Mouse (Mus musculus) heart, postnatal 25 days (tissue): Measurements from ENCODE around the gene Cdc42bpa. TPM values are rescaled to one million over a fixed set of nuclear protein-coding genes. Genes with fewer than 3 reads are reported as not detected.

Experiments used
- DNase-seq: peaks from one replicate; pipeline ENCODE4 v3.0.0; 2022; ENCODE audit warnings: low spot score
- intact Hi-C: fragments of 180-260 bp; cut with DNase I; formaldehyde crosslinking; loops from one replicate; pipeline ENCODE4 v1.15.1; 2025
- total RNA-seq, 2 experiments: library from RNA; stranded (reverse); gene quantifications; 2 replicates each; pipeline ENCODE4 v1.2.3; 2021

The Cdc42bpa gene
- total RNA-seq, 2 experiments from 2014 or later = 42.2 to 46.9 TPM

DNA sequence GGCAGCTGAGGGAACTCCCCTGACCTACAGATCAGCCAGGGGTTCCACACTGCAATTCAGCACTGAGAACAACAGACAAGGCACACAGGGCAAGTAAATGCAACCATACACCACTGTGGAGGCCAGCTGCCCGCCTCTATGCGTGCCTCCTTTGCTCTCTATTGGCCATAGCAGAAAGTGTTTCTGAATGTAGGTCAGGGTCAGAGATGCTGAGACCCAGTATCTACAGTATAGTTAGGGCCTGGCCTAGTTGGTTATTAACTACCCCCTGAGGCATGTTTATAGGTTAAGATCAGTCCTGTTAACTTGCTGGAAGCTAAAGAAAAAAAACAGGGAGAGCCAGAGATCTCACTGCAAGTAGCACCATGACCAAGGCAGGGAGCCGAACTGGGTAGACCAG is 222.5 kb downstream of the Cdc42bpa start:
- DNase-seq = no peak

GRCm38 (mm10) chr1:180183525-180184159 is 223.4 kb downstream of the Cdc42bpa start:
- no peak for DNase-seq

More for the DNA sequence above, 222.5 kb downstream of the Cdc42bpa start:
- intact Hi-C loops = no loop called here

DNA sequence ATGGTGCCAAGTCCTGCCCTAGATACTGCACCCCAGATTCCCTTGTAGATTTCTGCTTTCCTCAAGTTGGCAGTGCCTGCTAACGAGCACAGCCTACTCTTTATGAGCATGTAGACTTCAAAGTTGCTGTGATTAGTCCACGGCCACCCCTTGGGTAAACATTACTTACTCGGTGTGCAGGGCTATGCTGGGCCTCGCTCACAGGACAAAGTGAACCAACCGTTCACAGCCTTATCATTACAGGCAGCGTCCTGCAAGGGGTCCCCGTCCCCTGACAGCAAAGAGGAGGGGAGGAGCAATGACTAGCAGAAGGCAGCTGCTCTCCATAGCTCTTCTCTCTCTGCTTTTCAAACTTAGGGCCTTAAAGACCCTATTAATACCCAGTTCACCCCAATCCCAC is 224.5 kb downstream of the Cdc42bpa start:
- intact Hi-C loops = no loop called here
- DNase-seq = no peak

More at GRCm38 (mm10) chr1:180183525-180184159, 223.4 kb downstream of the Cdc42bpa start:
- intact Hi-C loops = no loop called here

DNA sequence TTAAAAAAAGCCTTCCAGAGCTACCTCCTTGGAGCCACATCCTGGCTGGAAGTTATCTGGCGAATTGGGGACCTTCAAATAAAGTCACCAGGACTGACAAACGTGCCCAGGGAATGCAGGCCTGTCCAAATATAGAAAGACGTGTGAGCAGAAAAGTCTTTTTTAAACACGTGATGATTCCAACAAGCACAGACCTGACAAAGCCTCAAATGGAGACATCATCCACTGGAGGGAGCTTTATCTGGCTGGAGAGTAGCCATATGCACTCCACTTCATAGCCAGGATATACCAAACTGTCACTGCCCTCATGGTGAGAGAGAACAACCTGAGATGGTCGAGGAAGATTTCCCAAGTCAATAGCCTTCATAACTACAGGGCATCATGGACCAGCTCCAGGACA is 225.6 kb downstream of the Cdc42bpa start:
- intact Hi-C loops = no loop called here
- no peak for DNase-seq

DNA sequence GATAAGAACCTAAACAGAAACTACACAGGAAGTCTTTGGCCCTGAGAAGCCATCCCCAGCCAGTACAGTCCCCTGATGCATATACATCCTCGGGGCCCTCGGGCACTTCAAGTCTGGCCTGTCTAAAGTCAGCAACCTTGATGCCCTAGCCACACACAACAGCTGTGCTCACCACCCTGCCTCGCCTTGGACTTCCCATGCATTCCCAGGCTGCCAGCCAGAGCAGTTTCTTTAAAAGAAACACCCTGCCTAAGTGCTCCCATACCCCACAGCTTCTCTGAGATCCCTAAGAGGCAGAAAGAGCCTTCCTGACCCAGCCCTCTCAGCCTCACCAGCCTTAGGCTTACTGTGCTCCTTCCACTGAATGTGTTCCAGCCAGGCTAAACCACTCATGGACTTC is 226.1 kb downstream of the Cdc42bpa start:
- intact Hi-C loops = no loop called here
- no peak for DNase-seq

DNA sequence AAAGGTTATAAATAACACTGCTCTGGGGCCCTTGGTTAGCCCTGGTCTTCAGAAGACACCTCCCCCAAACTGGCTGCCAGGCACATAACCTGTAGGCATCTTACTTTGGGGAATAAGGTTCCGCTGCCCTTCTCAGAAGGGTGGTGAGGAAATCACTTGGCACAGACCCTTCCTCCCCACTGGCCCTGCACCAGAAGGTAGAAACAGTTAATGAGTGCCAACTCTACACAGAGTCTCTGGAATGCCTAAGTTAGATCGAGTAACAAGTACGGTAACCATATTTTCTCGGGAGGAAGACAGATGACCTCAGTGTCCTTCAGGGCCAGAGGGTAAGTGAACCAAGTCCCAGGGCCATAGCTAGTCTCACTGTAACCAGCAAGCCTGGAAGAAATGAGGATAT is 228.7 kb downstream of the Cdc42bpa start:
- intact Hi-C loops = no loop called here
- DNase-seq = no peak

GRCm38 (mm10) chr1:180191112-180191511 is 230.8 kb downstream of the Cdc42bpa start:
- intact Hi-C loops = no loop called here

DNA sequence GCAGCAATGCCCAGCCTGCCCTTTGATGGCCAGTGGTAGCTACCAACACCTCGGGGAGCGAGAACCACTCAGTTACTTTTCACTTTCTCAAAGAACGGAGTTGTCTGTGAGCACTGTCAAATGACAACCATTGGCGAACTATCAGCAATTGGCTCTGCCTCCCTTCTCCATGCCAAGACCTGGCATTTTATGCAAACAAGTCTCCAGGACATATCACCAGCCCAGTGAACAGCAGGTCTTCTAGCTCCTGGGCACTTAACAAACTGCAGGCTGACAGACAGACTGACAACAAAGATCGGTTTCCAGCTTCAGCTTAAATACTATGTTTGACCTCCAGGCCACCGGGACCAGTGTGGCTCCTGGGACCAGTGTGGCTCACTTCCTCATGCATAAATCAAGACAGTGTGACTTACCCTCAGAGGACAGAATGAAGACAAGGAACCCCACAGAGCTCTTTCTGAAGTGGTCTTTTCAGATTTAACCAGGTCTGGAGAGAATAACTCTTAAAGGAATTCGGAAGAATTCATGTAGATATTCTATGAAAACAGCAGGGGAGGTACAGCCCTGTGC is 231.5 kb downstream of the Cdc42bpa start:
- DNase-seq = no peak
- intact Hi-C loops = no loop called here

More at GRCm38 (mm10) chr1:180191112-180191511, 230.8 kb downstream of the Cdc42bpa start:
- no peak for DNase-seq

GRCm38 (mm10) chr1:180192866-180193265 is 232.6 kb downstream of the Cdc42bpa start:
- no peak for DNase-seq
- intact Hi-C loops = no loop called here

DNA sequence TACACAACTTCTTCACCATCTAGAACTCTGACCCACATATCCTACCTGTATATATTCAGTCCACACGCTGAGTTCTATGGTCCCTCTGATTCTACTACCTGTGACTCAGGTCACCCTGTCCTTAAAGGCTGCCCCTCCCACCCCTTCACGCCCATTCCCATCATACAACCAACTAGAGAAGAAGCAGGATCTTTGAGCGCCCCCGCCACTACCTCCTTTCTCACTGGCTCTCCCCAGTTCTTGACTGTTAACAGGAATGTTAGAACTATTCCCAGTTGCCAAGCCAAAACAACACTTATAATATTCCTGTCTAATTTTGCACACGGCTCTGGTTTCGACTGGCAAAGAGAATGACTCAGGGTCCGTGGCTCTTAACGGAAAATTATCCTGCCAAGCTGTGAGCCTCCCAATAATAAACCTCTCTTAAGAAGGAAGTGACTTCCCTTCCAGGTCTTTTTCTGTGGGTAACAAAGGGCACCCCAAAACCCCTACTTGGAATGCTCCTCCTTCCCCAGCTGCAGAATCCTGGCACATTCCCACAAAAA is 233.2 kb downstream of the Cdc42bpa start:
- intact Hi-C loops = no loop called here
- DNase-seq = no peak

GRCm38 (mm10) chr1:180194048-180194447 is 233.8 kb downstream of the Cdc42bpa start:
- no peak for DNase-seq
- intact Hi-C loops = no loop called here

GRCm38 (mm10) chr1:180194781-180195471 is 234.7 kb downstream of the Cdc42bpa start:
- DNase-seq = peak; percentile 40
- intact Hi-C loops = no loop called here

- DNase-seq = peak; percentile 98
- intact Hi-C loops = no loop called here
Observed at GRCm38 (mm10) chr1:180195703-180196381, 235.6 kb downstream of the Cdc42bpa start.

GRCm38 (mm10) chr1:180196508-180196907 is 236.2 kb downstream of the Cdc42bpa start:
- intact Hi-C loops = no loop called here
- no peak for DNase-seq

DNA sequence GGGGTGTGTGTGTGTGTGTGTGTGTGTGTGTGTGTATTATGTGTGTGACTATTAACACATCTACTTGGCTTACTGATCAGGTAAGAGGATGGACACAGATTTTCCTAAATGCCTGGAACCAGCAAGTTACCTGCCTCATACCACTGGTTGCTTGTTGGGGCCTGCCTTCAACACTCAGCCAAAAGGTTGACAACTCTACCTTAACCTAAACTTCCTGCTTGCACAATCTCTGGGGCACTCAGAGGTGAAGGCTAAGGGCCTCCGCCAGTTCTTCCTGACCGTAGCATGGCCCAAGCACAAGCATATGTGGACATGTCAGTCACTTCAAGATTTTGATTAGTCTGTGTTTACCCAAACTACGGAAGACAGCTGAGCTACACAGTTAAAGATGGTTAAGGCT is 237.7 kb downstream of the Cdc42bpa start:
- intact Hi-C loops = no loop called here
- no peak for DNase-seq

DNA sequence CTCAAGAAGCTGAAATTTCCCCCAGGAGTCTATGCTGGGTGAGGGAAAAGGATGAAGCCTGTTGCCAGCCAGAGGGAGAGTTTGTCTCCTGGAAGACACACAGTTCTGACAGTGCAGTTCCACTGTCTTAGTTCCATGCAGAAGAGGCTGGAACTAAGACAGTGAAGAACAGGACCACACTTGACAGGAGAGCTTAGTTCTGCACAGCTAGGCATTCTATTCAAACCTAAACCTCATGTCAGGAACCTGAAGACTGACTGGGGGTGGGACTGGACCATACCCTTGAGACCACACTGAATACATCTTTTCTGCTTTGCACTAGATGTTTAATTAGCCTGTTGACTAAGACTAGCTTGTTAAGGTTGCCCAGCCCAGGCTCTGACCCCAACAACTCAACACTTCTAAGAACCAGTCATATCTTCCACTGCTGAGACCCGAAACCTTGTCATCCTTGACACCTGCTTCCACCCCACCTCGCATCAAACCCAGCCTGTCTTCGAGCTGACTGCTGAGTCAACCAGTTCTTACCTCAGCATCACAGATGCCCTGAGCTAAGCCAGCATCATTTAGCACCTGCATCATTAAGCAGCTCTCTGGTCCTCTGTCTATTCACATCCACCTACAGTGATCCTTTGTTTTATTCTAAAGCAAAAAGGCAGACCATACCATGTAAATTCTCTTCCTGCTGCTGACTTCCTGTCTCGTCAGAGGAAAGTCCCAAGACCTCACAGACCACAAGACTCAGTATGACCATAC is 238.9 kb downstream of the Cdc42bpa start, which contains the start of gene Coq8a:
Gene Coq8a (minus strand): TSS at position 644 of the 756 bp plus-strand sequence.
- intact Hi-C loops = no loop called here
- DNase-seq = no peak

- intact Hi-C loops = no loop called here
- no peak for DNase-seq
Observed at GRCm38 (mm10) chr1:180199715-180200050, 239.4 kb downstream of the Cdc42bpa start.

DNA sequence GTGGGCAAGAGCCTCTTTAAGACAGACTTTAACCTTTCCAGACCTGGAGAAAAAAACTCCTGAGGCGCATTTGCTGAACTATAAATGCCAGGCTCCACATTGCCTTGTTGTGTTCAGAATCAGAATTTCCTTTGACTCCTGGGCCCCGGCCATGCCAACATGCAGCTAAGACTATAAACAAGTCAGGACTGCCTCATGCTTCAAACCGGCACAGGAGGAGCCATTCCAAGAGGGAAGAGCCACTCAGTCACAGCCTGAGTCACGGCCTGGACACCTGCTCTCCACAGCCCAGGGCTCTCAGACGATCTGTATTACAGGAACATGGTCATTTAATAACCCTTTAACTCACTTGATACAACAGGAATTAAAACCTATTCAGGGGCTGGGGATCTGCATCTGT is 240.4 kb downstream of the Cdc42bpa start:
- no peak for DNase-seq
- intact Hi-C loops = no loop called here

DNA sequence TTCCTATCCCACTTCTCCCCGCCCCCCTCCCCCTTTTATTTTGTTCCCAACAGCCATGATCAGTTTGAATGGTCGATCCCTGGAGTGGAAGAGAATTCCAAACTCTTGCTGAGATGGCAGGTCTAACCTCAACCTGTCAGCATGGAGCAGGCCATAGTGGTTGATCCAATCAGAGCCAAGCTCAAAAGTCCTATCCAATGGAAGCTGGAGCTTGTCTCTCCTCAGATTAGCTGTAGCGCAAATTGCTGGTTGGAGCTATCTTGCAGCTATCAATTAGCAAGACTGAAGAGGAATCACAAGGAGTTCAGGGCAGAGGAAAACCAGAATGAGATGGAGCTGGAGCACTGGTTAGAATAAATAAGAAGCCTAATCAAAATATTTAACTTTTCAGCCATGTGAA is 248.1 kb downstream of the Cdc42bpa start:
- intact Hi-C loops = no loop called here
- no peak for DNase-seq

DNA sequence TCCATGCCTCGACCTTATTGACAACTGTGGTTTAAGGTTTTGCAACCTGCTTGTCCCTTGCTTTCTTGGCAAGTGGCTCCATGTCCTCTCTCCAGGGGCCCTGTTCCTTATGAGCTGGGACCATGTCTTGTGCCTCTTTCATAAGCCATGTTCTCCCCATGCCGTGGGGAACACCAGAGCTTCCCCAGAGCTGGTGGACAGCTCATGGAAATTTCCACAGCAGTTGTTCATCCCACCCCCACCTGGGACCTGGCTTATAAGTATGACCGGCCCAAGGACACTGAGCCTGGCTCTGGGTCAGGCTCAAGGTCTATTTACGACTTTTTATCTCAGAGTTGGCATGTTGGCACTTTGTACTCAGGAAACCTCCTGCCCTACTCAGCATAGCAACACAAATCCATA is 249.8 kb downstream of the Cdc42bpa start:
- intact Hi-C loops = no loop called here

More for the DNA sequence above, 249.8 kb downstream of the Cdc42bpa start:
- no peak for DNase-seq
